Mouse (Mus musculus): Measurements from ENCODE around the gene Gm3618.
"Not testable (repeated sequence)": the region's sequence is repeated elsewhere in the genome, so short reads cannot be mapped to it uniquely, and the experiment has no call there.

Gm3618 gene

DNA sequence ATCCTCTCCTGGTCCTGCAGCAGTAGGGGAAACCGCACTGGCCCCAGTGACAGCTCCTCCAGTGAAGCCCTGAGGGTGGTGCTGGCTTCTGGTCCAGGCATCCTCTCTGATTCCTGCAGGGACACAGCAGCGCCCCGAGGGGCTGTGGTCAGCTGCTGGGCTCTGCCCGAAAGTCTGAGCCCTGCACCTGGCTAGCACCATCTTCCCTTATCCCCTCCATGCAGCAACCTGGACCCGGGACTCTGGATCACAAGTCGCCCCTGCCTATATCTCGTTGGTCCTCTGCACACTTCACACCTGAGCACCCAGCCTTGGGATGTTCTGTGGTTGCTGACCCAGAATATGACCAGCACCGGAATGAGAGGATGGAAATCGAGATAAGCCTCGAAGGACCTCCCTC lies at the start of gene Gm3618:
TSS of gene Gm3618 (minus strand) at position 101 of the 400 bp plus-strand sequence.
- not testable (repeated sequence) for DNase-seq (ENCODE audit: low read depth, low spot score)

DNA sequence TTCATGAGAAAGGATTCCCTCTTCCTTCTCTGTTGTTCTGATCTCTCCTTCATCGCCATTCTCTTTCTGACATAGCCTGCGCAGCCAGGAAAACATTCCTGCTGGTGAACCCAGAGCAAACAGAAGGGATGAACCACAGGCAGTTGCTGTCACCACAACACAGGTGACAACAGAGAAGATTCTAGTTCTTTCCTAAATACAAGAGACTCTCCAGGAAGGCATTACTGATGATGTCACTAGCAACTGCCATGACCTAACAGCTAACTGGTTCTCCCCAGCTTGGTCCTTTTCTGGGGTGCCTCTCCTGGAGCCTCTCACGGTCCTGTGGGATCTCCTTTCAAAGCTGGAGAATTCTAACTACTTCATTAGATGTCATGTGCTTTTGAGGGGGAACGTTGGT lies 46.7 kb upstream of the Gm3618 start, which contains the start of gene Gm16440:
TSS of gene Gm16440 (minus strand) at position 101 of the 400 bp plus-strand sequence.
- not testable (repeated sequence) for DNase-seq (ENCODE audit: low read depth, low spot score)

DNA sequence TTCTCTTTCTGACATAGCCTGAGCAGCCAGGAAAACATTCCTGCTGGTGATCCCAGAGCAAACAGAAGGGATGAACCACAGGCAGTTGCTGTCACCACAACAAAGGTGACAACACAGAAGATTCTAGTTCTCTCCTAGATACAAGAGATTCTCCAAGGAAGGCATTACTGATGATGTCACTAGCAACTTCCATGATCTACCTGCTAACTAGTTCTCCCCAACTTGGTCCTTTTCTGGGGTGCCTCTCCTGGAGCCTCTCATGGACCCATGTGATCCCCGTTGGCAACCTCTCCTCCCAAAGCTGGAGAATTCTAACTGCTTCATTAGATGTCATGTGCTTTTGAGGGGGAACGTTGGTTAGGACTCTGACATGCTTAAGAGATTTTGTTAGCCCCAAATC lies 38.7 kb downstream of the Gm3618 start, which contains the start of gene Gm21103:
TSS of gene Gm21103 (minus strand) at position 101 of the 400 bp plus-strand sequence.
- not testable (repeated sequence) for DNase-seq (ENCODE audit: low read depth, low spot score)

DNA sequence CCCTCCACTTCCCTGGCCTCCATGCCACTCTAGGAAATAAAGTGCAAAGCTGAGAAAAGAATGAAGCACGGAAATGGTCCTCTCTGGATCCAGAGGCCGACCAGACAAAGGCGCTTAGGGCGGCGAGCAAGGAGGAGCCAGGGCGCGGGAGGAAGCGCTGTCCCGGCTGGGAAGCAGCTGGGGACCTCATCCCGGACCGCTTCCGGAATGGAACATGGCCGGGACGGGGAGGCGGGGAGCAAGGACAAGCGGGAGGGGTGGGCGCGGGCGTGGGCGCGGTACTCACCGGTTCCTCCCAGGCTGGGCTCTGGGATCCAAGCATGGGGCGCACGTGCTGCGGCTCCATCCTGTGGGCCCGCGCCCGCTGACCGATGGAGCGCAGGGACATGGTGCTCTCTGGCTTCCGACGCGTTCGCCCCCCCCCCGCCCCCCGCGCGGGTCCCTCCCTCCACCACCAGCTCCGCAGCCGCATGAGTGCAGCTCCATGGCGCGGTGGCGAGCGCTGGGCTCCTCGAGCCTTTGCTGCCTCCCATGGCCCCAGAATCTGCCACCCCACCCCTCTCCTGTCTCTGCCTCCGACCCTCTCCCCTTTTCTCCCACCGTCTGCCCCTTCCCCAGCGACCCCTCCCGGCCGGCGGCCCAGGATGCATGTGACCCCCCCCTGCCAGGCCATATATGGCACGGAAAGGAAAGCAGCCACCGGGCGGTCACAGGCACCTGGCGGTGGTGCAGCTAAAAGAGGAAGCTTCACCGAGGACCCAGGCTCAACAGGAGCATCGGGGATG lies 56.4 kb downstream of the Gm3618 start, which contains the start of gene Gm3411:
TSS of gene Gm3411 (minus strand) at position 320 of the 785 bp plus-strand sequence.
- not testable (repeated sequence) for DNase-seq (ENCODE audit: low read depth, low spot score)
